Mouse (Mus musculus) embryonic facial prominence, embryonic 10.5 days (tissue): ENCODE results near the gene Aplp2. TPM values are rescaled to one million over a fixed set of nuclear protein-coding genes. Genes with fewer than 3 reads are reported as not detected.

Experiments
- DNase-seq: peaks from one replicate; pipeline ENCODE4 v3.0.0-alpha.2; 2017; ENCODE audit warnings: low spot score
- H3K27ac ChIP-seq: fragments of 300-500 bp; sonication (generic); replicated peaks from 2 replicates; pipeline ENCODE4 v1.5.1; 2016; ENCODE audit warnings: mild to moderate bottlenecking
- H3K27me3 ChIP-seq: fragments of 300-500 bp; sonication (generic); replicated peaks from 2 replicates; pipeline ENCODE4 v1.6.1; 2016; ENCODE audit warnings: low read depth, mild to moderate bottlenecking; ENCODE audit not compliant: poor library complexity, severe bottlenecking
- H3K36me3 ChIP-seq: fragments of 300-500 bp; sonication (generic); replicated peaks from 2 replicates; pipeline ENCODE4 v1.6.1; 2016; ENCODE audit warnings: mild to moderate bottlenecking, moderate library complexity
- H3K4me1 ChIP-seq: fragments of 300-500 bp; sonication (generic); 2 replicates; pipeline ENCODE4 v1.6.1; 2016
- H3K4me3 ChIP-seq: fragments of 300-500 bp; sonication (generic); 2 replicates; pipeline ENCODE4 v1.5.1; 2016; ENCODE audit warnings: mild to moderate bottlenecking, moderate library complexity
- H3K9me3 ChIP-seq: fragments of 300-500 bp; sonication (generic); 2 replicates; pipeline ENCODE4 v1.6.1; 2016; ENCODE audit warnings: mild to moderate bottlenecking
- WGBS: fragments of 180-500 bp; shearing (Covaris S2); methylation state at CpG from one replicate; pipeline ENCODE4 v1.1.7; 2016; 5-methylcytosine and 5-hydroxymethylcytosine counted together
- polyA plus RNA-seq: library from polyadenylated mRNA; unstranded; fragments of >200 nt; fragmentation: Nextera tagmentation; extraction: Ambion mirVana; gene quantifications from 2 replicates; pipeline ENCODE4 v1.2.1, GENCODE M21; 2016

The Aplp2 gene
- polyA plus RNA-seq, 1 experiment from 2014 or later, result 201 TPM

DNA sequence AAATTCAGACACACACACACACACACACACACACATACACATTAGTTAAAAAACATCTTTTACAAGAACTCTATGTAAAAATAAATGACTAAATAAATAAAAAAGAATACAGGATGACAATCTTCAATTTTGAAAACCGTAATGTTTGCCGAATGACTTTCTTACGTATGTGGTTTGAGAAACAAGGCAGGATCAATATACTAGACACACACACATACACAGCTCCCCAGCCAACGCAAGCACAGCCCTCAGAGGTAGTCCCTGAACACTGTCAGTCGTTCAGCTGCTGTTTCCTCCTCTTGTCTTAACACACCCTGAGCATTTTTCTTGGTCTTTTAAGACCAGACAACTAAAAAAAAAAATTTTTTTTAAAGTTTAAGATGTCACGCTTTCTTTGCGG is 19.2 kb downstream of the Aplp2 start:
- DNase-seq, result no peak
- peaks cover 22% of the 10 kb centered on the region for H3K36me3 ChIP-seq
- no peak overlapping the region for H3K27ac ChIP-seq
- peaks cover 9% of the 10 kb centered on the region; the same call in 1 of the 2 replicates for H3K4me1 ChIP-seq
- no peaks in the 10 kb centered on the region for H3K27me3 ChIP-seq
- peaks cover 2% of the 10 kb centered on the region; the same call in 1 of the 2 replicates for H3K9me3 ChIP-seq
- WGBS, result 94% methylated on average over 7 of the region's 7 CpGs
- H3K4me3 ChIP-seq, result no peak overlapping the region

DNA sequence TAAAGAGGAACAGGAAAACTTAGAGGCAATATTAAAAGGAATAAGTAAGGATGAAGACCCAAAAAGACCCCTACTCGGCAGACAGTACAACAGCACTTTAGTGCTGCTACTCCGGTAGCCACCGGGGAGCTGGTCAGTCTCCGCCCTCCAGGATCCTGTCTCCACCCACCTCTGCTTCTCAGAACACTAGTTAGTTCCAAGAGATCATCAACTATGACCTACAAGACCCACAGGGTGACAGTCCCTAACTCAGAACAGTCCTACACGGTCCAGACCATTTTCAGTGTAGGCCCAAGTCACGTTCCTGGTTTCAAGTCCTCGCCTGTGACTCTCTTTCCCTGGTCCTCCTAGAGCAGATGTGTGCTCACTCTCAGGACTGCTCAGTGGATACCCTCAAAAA is 20.1 kb downstream of the Aplp2 start:
- Histone ChIP-seq H3K27ac (no peak overlapping the region), H3K4me1 (peaks cover 9% of the 10 kb centered on the region; the same call in 1 of the 2 replicates), H3K36me3 (peaks cover 22% of the 10 kb centered on the region), H3K4me3 (no peak overlapping the region), H3K9me3 (peaks cover 2% of the 10 kb centered on the region; the same call in 1 of the 2 replicates), H3K27me3 (no peaks in the 10 kb centered on the region)
- WGBS, result 65% methylated on average over 7 of the region's 7 CpGs
- no peak for DNase-seq

DNA sequence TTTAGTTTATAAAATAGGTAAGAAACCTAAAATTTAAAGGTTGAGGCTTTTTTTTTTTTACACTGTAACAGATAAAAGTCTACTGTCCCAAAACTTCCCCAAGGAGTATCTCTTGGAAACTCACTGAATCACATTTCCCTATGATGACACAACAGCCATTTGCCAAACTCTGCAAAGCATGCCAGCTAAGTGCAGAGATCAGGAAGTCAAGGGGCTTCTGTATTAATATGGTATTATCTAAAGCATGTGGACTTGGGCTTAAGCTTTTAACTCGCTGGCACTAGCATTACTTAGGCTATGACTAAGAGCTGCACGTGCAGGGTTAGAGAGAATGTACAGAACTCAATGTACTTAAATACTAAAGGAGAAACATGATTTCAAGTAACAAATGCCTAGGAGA is 22.4 kb downstream of the Aplp2 start:
- DNase-seq, result no peak
- 85% methylated on average over 2 of the region's 2 CpGs for WGBS
- H3K4me1 ChIP-seq, result peaks cover 9% of the 10 kb centered on the region; the same call in 1 of the 2 replicates
- H3K36me3 ChIP-seq, result peaks cover 14% of the 10 kb centered on the region
- H3K27me3 ChIP-seq, result no peaks in the 10 kb centered on the region
- H3K27ac ChIP-seq, result no peak overlapping the region
- H3K4me3 ChIP-seq, result no peak overlapping the region
- H3K9me3 ChIP-seq, result no peaks in the 10 kb centered on the region

DNA sequence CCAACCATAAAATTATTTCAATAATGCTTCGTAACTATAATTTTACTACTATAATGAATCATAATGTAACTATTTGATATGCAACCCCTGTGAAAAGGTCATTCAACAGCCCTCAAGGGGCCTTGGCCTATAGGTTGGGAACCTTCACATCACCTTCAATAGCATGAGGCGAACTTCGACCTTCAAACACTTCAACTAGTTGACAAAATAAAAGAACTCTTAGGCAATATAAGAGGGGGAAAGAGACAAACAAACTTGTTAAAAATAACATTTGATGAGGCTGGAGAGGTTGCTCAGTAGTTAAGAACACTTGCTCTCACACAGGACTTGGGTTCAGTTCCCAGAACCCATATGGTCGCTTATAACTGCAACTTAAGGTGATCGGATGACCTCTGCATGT is 27.2 kb downstream of the Aplp2 start:
- no peaks in the 10 kb centered on the region for H3K9me3 ChIP-seq
- 93% methylated on average over 5 of the region's 5 CpGs for WGBS
- DNase-seq, result no peak
- no peaks in the 10 kb centered on the region for H3K27me3 ChIP-seq
- no peak overlapping the region for H3K4me3 ChIP-seq
- peaks cover 23% of the 10 kb centered on the region for H3K4me1 ChIP-seq
- H3K36me3 ChIP-seq, result no peaks in the 10 kb centered on the region
- no peak overlapping the region for H3K27ac ChIP-seq

- no peak overlapping the region for H3K4me3 ChIP-seq
- no peaks in the 10 kb centered on the region for H3K27me3 ChIP-seq
- no peak overlapping the region for H3K27ac ChIP-seq
- H3K9me3 ChIP-seq, result no peaks in the 10 kb centered on the region
- DNase-seq, result no peak
- 0 out of 2 replicates have a peak, but pooled peaks cover under 1% of the 10 kb centered on the region for H3K36me3 ChIP-seq
- peaks cover 20% of the 10 kb centered on the region for H3K4me1 ChIP-seq
- 82% methylated on average over 4 of the region's 4 CpGs for WGBS
Measured at GRCm38 (mm10) chr9:31183061-31183460, 28.6 kb downstream of the Aplp2 start.

DNA sequence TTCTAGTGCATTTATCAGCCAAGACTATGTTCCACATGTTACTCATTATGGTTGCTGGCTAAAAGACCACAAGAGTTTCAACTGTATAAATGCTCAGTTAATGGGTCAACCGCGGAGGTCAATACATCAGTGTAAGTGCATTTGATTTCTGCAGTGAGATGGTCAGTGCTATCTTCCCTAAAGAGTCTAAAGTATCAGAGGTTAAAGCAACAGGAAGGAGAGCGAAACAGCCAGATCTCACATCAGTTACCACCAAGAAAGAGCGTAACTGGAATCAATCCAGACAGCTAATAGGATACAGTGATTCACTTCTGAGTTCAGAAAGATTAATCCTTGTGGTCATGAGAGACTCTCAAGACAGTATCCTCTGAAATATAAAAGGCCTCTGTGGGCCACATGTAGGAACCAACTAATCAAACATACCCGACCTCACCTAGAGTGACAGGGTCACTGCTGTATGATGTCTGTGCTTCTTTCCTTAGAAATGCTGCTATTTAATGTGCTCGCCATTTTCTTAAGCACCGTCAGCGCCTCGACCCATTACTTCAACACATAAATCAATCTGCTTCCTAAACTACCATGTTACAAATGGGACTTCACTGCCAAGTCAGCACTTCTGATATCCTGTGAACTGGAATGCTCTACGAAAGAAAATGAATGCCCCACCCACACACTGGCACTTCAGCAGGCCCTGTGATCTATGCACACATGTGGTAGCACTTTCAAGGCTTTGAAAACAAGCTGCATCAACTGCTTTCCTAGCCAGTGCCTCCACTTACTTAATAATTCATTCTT is 30.1 kb downstream of the Aplp2 start:
- Histone ChIP-seq H3K36me3 (peaks cover 16% of the 10 kb centered on the region), H3K27me3 (no peaks in the 10 kb centered on the region), H3K4me1 (peaks cover 16% of the 10 kb centered on the region), H3K9me3 (no peaks in the 10 kb centered on the region), H3K27ac (no peak overlapping the region), H3K4me3 (no peak overlapping the region)
- DNase-seq, result no peak
- 59% methylated on average over 10 of the region's 10 CpGs for WGBS

GRCm38 (mm10) chr9:31177692-31178091 is 33.9 kb downstream of the Aplp2 start:
- Histone ChIP-seq H3K4me3 (no peak overlapping the region), H3K27ac (no peak overlapping the region), H3K36me3 (peaks cover 41% of the 10 kb centered on the region), H3K4me1 (peaks cover 16% of the 10 kb centered on the region), H3K9me3 (no peaks in the 10 kb centered on the region), H3K27me3 (no peaks in the 10 kb centered on the region)
- 93% methylated on average over 6 of the region's 6 CpGs for WGBS
- DNase-seq, result no peak

DNA sequence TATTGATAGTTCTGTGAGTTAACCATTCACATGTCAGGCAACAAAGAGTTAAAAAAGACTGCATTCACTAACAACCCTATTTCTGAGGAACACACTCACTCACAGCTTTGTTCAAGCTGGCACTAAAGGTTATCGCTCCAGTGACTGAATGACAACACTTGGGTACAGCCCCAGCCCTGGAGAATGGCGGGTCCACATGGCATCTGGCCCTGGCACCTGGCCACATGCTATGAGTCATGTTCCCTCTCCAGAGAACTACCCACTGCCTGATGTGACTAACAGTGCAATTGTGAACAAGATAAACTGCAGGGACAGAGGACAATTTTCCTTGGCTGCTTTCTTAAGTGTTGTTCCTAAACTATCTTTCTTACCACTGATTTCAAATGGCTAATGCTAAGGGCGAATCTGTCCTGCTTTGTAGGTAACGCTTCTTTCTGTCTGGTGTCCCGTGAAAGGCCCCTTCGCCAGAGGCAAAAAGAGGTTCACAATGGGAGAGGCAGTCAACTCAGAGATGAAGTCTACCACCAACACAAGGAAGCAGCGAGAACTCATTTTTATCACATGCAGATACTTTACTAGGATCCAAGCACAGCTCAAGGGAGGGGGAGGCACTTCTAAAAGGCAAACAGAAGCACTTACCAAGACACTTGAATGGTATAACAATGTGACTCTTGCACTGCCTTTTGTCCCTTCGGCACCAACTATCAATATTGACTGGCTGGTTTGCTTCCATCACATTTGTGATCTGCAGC is 35.1 kb downstream of the Aplp2 start:
- WGBS, result 91% methylated on average over 8 of the region's 8 CpGs
- H3K4me1 ChIP-seq, result peaks cover 7% of the 10 kb centered on the region
- peaks cover 47% of the 10 kb centered on the region for H3K36me3 ChIP-seq

GRCm38 (mm10) chr9:31175978-31176377 is 35.6 kb downstream of the Aplp2 start:
- 91% methylated on average over 3 of the region's 3 CpGs for WGBS
- no peaks in the 10 kb centered on the region for H3K27me3 ChIP-seq
- peaks cover 52% of the 10 kb centered on the region for H3K36me3 ChIP-seq
- H3K9me3 ChIP-seq, result no peaks in the 10 kb centered on the region
- peaks cover under 1% of the 10 kb centered on the region; the same call in 1 of the 2 replicates for H3K4me1 ChIP-seq
- no peak overlapping the region for H3K4me3 ChIP-seq
- no peak overlapping the region for H3K27ac ChIP-seq
- DNase-seq, result no peak

More for the DNA sequence above, 35.1 kb downstream of the Aplp2 start:
- DNase-seq, result no peak
- no peaks in the 10 kb centered on the region for H3K27me3 ChIP-seq
- H3K27ac ChIP-seq, result no peak overlapping the region
- no peak overlapping the region for H3K4me3 ChIP-seq
- no peaks in the 10 kb centered on the region for H3K9me3 ChIP-seq

GRCm38 (mm10) chr9:31175346-31175745 is 36.3 kb downstream of the Aplp2 start:
- H3K27ac ChIP-seq, result no peak overlapping the region
- H3K27me3 ChIP-seq, result no peaks in the 10 kb centered on the region
- 92% methylated on average over 6 of the region's 6 CpGs for WGBS
- no peak overlapping the region for H3K4me3 ChIP-seq
- no peaks in the 10 kb centered on the region for H3K9me3 ChIP-seq
- H3K4me1 ChIP-seq, result no peaks in the 10 kb centered on the region
- H3K36me3 ChIP-seq, result peaks cover 57% of the 10 kb centered on the region
- DNase-seq, result no peak

DNA sequence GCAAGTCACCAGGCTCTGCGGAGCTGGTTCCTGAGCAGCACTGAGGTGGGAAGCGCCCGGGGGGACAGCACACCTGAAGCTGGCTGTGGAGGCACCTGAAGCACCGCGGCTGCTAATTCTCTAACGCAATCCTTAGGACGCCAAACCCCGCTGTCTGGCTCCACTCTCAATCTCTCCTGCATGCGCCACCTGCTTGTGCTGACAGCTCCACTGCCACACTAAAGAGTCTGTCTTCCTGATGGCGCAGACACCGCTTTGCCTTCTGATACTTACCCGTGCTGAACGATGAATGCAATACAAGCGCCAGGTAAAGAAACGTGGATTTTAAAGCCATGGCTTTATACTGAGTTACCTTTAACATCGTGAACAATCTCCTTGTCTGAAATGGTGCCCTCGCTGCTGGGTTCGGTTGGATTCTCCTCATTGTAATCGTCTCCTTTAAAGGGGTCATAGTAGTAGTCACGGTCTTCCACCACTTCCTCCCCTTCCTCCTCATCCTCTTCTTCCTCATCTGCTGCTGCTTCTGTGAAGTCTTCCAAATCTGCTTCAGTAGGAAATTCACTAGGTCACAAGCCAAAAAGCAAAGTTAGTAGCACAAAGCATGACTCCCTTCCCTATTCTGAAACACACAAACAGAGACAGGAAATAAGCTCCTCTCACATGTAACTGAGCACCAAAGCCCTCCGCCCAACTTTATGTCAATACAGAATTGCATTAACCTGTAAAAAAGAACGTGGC is 43.1 kb downstream of the Aplp2 start:
- H3K27ac ChIP-seq, result no peak overlapping the region
- H3K36me3 ChIP-seq, result peaks cover 81% of the 10 kb centered on the region
- no peak for DNase-seq
- no peaks in the 10 kb centered on the region for H3K9me3 ChIP-seq
- no peaks in the 10 kb centered on the region for H3K27me3 ChIP-seq
- H3K4me3 ChIP-seq, result no peak overlapping the region
- H3K4me1 ChIP-seq, result no peaks in the 10 kb centered on the region
- WGBS, result 94% methylated on average over 22 of the region's 22 CpGs

GRCm38 (mm10) chr9:31167305-31167704 is 44.3 kb downstream of the Aplp2 start:
- peaks cover 93% of the 10 kb centered on the region for H3K36me3 ChIP-seq
- no peaks in the 10 kb centered on the region for H3K4me1 ChIP-seq
- H3K27ac ChIP-seq, result no peak overlapping the region
- H3K4me3 ChIP-seq, result no peak overlapping the region
- 93% methylated on average over 13 of the region's 13 CpGs for WGBS
- DNase-seq, result no peak
- H3K9me3 ChIP-seq, result no peaks in the 10 kb centered on the region
- H3K27me3 ChIP-seq, result no peaks in the 10 kb centered on the region
